ENCODE assay signal across 13 mouse cellular contexts in the genomic region with DNA sequence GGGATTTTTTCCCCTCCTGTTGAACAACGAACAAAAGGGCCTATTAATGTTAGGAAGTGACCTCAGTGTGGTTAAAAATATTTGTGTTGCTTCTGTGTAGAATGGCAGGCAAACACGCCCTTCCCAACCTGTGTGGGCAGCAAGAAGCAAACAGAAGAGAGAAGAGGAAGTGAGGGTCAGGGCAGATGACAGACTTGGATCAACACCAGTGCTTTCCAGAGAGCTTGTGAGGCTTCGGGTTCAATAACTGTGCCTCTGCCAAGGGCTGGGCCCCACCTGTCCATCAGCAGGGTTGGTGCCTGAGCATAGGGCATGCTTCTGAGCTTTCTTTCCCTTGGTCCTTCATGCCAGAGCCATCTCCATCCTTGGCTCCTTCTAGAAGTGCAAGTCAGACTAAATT.
DNase-seq lines count a peak whose midpoint lies in the region; ATAC-seq and TF ChIP-seq lines count a peak whose summit lies in the region.
"Had no signal": no experiment of that assay in that cellular context is flagged by ENCODE, and none has a peak within 500 bp of the region (broad histone marks: within the 10 kb centered on the region; RNA-seq: fewer than 3 reads in every experiment).

No protein-coding gene starts in this region.

- peak; percentile 93 for DNase-seq in heart, adult 11 months
- DNase-seq in heart, postnatal 4 days: no peak
- DNase-seq in spleen, adult 2 months (ENCODE audit: low read depth in 1 of 2, low spot score in 2 of 2): peak in 1 of 2 experiments; percentile 45
- no peak for DNase-seq in spleen, postnatal 10 days (ENCODE audit: low spot score in 2 of 2)
- peak; percentile 75 for DNase-seq in splenic B cell, adult 2 months (ENCODE audit: low read depth, low spot score)
- no peak for DNase-seq in gastrocnemius, postnatal 10 days
- DNase-seq in left cerebral cortex, adult 2 months (ENCODE audit: extremely low spot score in 1 of 2, low spot score in 2 of 2): no peak
- DNase-seq: kidney, postnatal 25 days had no signal

- no peak for TF ChIP-seq POLR2A in spleen, adult 2 months (IDR thresholded peaks at IDR 0.05; ENCODE audit: low read depth, low read length)

- H3K36me3 ChIP-seq in spleen, adult 2 months (ENCODE audit: control insufficient read depth, insufficient read depth, low read length): no peaks in the 10 kb centered on the region
- H3K36me3 ChIP-seq in splenic B cell, adult 2 months (ENCODE audit: control insufficient read depth, insufficient read depth, low read length, poor library complexity, severe bottlenecking): no peaks in the 10 kb centered on the region
- H3K36me3 ChIP-seq: embryonic facial prominence, embryonic 15.5 days; midbrain, embryonic 13.5 days; stomach, embryonic 15.5 days had no signal

- TF ChIP-seq CTCF in spleen, adult 2 months (IDR thresholded peaks at IDR 0.05; ENCODE audit: extremely low read depth, insufficient read depth, insufficient read length, insufficient replicate concordance): no peak
- no peak for TF ChIP-seq CTCF in left cerebral cortex, adult 2 months (IDR thresholded peaks at IDR 0.05)

- H3K27ac ChIP-seq in spleen, adult 2 months (ENCODE audit: insufficient read depth, low read length): peak overlapping the region; percentile 88
- H3K27ac ChIP-seq in left cerebral cortex, adult 2 months: no peak overlapping the region
- H3K27ac ChIP-seq: embryonic facial prominence, embryonic 15.5 days; midbrain, embryonic 13.5 days; stomach, embryonic 15.5 days had no signal

- WGBS in spleen, adult 2 months: 2% methylated on average over 3 of the region's 3 CpGs

- peak; percentile 74 for ATAC-seq in inflammation-experienced regulatory T-cells, adult 6 months
- ATAC-seq: forebrain, postnatal 0 days; midbrain, embryonic 13.5 days had no signal

- H3K4me3 ChIP-seq in spleen, adult 2 months (ENCODE audit: extremely low read depth, insufficient read depth, insufficient read length): no peak overlapping the region
- no peak overlapping the region for H3K4me3 ChIP-seq in left cerebral cortex, adult 2 months
- H3K4me3 ChIP-seq: embryonic facial prominence, embryonic 15.5 days; midbrain, embryonic 13.5 days; stomach, embryonic 15.5 days had no signal

- no peaks in the 10 kb centered on the region for H3K27me3 ChIP-seq in spleen, adult 2 months (ENCODE audit: control insufficient read depth, insufficient read depth, low read length)
- no peaks in the 10 kb centered on the region for H3K27me3 ChIP-seq in splenic B cell, adult 2 months (ENCODE audit: control insufficient read depth, insufficient read depth, low read length, poor library complexity, severe bottlenecking)
- H3K27me3 ChIP-seq: embryonic facial prominence, embryonic 15.5 days; midbrain, embryonic 13.5 days; stomach, embryonic 15.5 days had no signal

- H3K4me1 ChIP-seq in spleen, adult 2 months (ENCODE audit: control insufficient read depth, insufficient read depth, insufficient read length): peaks cover 17% of the 10 kb centered on the region; the same call in 1 of the 2 replicates
- H3K4me1 ChIP-seq: embryonic facial prominence, embryonic 15.5 days; midbrain, embryonic 13.5 days; stomach, embryonic 15.5 days had no signal

- intact Hi-C loops in left cerebral cortex, adult 2 months (cut with DNase I): no loop called here

Comparison
In these comparisons a context has a peak if more than half of its experiments do, and no peak if none do; other contexts are left out.
1. DNase-seq: peak in heart, adult 11 months (single experiment) and splenic B cell, adult 2 months (single experiment); none in heart, postnatal 4 days (single experiment), spleen, postnatal 10 days (0 of 2), gastrocnemius, postnatal 10 days (single experiment) and left cerebral cortex, adult 2 months (0 of 2).